Mouse (Mus musculus) central nervous system, embryonic 14 days (tissue): ENCODE results near the gene Sidt2. TPM values are rescaled to one million over a fixed set of nuclear protein-coding genes. Genes with fewer than 3 reads are reported as not detected.

ENCODE experiments used
- polyA plus RNA-seq: library from polyadenylated mRNA; depleted of rRNA; stranded (reverse); fragments of >200 nt; gene quantifications from 2 replicates; pipeline ENCODE4 v1.2.3, GENCODE M21; 2012; rRNA removed

The Sidt2 gene
- polyA plus RNA-seq = 78.0 and 99.5 TPM in 2 replicates

GRCm38 (mm10) chr9:45955107-45955963, at the start of gene Sidt2:
Sidt2 (minus strand) TSS chr9:45955258.

GRCm38 (mm10) chr9:45935628-45936210, 19.3 kb downstream of the Sidt2 start, which contains the start of gene Tagln:
Tagln (minus strand) TSS chr9:45936058.

GRCm38 (mm10) chr9:45906355-45907077, 48.5 kb downstream of the Sidt2 start, which contains the start of the genes Pcsk7 and Rnf214:
Pcsk7 (plus strand) TSS chr9:45906497.
Rnf214 (minus strand) TSS chr9:45906911.

Other genes starting within 250 kb of the Sidt2 start
- gene Cep164, start 126.6 kb downstream of the Sidt2 start, polyA plus RNA-seq = 27.3 and 28.4 TPM in 2 replicates
- gene Bace1, start 116.7 kb downstream of the Sidt2 start, polyA plus RNA-seq = 33.1 and 36.6 TPM in 2 replicates
- gene Pcsk7, start 48.8 kb downstream of the Sidt2 start, polyA plus RNA-seq = 35.6 and 36.9 TPM in 2 replicates
- gene Rnf214, start 48.3 kb downstream of the Sidt2 start, polyA plus RNA-seq = 49.1 and 49.6 TPM in 2 replicates
- gene Tagln, start 19.2 kb downstream of the Sidt2 start, polyA plus RNA-seq = 9.7 and 16.3 TPM in 2 replicates
- gene Pafah1b2, start 57.4 kb upstream of the Sidt2 start, polyA plus RNA-seq = 133 TPM in 2 replicates
- 15.8 and 20.0 TPM in 2 replicates for gene Sik3, start 57.6 kb upstream of the Sidt2 start, polyA plus RNA-seq